Mouse (Mus musculus): ENCODE data around the gene Slc2a4.
A peak's percentile ranks its signal among the peaks of the same experiment; 100 is the strongest.
"Not testable (repeated sequence)": the region's sequence is repeated elsewhere in the genome, so short reads cannot be mapped to it uniquely, and the experiment has no call there.

Slc2a4 gene

GRCm38 (mm10) chr11:69939181-69939580 is 8.8 kb downstream of the Slc2a4 start:
- DNase-seq (ENCODE audit: low spot score): no peak

- DNase-seq (ENCODE audit: low spot score): no peak
Observed at GRCm38 (mm10) chr11:69938401-69938979, 9.5 kb downstream of the Slc2a4 start.

DNA sequence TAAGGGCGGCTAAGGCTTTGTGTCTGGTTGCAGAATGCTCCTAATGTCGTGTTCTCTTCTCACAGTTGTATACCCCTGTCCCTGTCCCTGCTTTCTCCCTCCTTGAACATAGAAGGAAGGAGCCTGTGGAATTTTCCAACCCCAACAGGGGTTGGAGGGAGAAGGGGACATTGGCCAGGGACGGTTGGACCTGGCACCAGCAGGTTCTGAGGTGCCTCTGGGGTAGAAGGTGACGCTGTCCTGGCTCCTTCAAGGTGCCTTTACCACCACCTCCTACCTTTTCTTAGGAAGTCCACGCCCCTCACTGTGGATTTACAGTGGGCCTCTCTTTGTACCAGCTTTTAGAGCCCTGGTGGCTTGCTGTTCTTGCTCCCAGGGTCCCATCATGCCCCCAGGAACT is 10.2 kb downstream of the Slc2a4 start:
- no peak for DNase-seq (ENCODE audit: low spot score)

- DNase-seq (ENCODE audit: low spot score): no peak
Observed at GRCm38 (mm10) chr11:69937385-69937784, 10.6 kb downstream of the Slc2a4 start.

DNA sequence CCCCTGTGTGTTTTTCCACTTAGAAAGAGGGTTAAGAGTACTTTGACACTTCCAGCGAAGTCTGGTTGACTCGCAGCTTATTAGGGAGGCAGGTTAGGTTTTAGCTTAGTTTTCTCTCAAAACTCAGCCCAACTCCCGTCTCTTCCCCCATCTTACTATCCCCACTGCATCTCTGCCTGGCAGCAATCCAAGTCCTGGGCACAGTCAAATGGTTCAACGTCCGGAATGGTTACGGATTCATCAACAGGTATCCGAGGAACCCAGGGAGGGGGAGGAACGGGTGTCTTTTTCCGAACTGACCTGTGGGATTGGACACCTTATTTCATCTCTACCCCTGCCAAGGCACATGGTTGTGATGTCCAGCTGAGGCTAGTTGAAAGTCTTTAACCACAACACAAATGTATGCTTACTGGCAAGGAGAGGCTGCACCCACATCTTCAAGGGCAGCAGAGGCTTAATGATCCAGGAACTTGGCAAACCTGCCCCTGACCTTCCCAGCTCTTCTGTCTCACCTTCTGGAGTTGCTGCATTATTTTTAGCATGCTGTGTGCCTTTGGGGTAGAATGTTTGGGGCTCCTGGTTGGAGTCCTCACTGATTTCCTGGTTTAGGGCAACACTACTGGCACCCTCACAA is 11.2 kb downstream of the Slc2a4 start:
- DNase-seq (ENCODE audit: low spot score): no peak

- DNase-seq (ENCODE audit: low spot score): no peak
Observed at GRCm38 (mm10) chr11:69936156-69936555, 11.8 kb downstream of the Slc2a4 start.

- peak; percentile 93 for DNase-seq (ENCODE audit: low spot score)
Observed at GRCm38 (mm10) chr11:69935137-69935879, 12.7 kb downstream of the Slc2a4 start, which contains the start of gene Ybx2. TSS of gene Ybx2 (plus strand) at chr11:69935796.

DNA sequence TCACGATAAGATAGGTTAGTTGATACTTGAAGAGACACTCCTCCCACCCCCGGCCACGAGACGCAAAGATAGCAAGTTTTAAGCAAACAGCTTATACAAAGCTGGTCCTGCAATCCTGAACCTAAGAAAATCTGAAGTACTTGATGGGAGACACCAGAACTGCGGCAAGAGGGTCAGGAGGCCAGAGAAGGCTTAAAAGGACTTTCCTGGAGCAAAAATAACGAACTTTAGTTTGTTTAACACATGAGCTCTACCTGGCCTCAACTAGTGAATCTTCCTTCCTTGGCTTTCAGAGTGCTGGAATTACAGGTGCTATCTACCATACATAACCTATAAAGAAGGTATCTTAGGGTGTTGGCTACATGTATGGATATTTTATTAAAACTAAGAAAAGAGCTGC is 13.3 kb downstream of the Slc2a4 start:
- DNase-seq (ENCODE audit: low spot score): no peak

- peak; percentile 83 for DNase-seq (ENCODE audit: low spot score)
Observed at GRCm38 (mm10) chr11:69934169-69934568, 13.8 kb downstream of the Slc2a4 start.

DNA sequence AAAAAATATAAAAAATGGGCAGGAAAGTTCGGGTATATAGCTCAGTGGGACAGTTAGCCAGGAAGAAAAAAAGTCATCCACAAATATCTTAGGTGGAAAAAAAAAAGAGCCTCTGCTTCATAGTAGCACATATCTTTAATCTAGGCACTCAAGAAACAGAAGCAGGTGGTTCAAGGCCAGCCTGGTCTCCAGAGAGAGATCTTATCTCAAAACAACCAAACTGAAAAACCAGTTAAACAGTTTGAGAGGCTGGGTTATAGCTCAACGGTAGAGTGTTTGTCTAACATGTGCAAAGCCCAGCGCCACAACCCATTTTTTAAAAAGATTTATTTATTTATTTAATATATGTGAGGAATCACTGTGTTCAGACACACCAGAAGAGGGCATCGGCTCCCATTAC is 14.9 kb downstream of the Slc2a4 start:
- no peak for DNase-seq (ENCODE audit: low spot score)

GRCm38 (mm10) chr11:69932254-69932653 is 15.7 kb downstream of the Slc2a4 start:
- DNase-seq (ENCODE audit: low spot score): no peak

- DNase-seq (ENCODE audit: low spot score): no peak
Observed at GRCm38 (mm10) chr11:69931769-69932168, 16.2 kb downstream of the Slc2a4 start.

DNA sequence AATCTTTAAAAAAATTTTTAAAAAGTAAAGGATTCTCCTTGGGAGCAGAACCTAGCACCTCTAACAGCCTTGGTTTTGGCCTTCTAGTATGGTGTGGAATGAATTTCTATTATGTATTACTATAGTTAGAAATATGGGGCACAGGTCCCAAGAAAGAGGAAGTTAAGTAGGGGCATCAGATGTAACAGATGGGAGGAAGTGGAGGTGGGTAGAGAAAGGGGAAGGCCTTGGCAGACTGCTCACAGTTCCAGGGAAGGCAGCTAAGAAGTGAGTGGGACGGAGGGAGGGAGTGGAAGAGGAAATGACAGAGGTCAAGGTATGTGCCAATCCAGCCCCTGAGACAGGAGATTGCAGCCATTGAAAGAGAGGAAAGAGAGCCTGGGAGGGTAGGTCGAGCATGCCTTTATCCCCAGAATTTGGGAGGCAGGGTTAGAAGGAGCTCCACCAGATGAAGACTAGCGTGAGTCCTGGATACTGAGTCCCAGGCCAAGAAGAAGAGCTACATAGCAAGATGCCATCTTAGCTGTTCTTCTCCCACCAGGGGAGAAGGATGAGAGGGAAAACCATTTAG is 16.9 kb downstream of the Slc2a4 start:
- no peak for DNase-seq (ENCODE audit: low spot score)

DNA sequence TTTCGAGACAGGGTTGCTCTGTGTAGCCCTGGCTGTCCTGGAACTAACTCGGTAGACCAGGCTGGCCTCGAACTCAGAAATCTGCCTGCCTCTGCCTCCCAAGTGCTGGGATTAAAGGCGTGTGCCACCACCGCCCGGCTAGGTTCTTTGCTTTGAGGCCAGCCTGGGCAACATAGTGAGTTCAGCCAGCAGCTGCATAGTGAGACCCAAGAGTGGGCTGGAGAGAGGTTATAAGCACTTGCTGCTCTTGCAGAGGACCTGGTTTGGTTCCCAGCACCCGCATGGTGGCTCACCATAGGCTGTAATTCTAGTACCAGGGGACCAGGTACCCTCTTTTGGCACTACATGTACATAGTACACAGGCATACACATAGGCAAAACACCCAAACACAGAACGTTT is 17.8 kb downstream of the Slc2a4 start:
- DNase-seq (ENCODE audit: low spot score): not testable (repeated sequence)

- DNase-seq (ENCODE audit: low spot score): no peak
Observed at GRCm38 (mm10) chr11:69929712-69930111, 18.3 kb downstream of the Slc2a4 start.

- no peak for DNase-seq (ENCODE audit: low spot score)
Observed at GRCm38 (mm10) chr11:69927501-69927900, 20.5 kb downstream of the Slc2a4 start.

- DNase-seq (ENCODE audit: low spot score): no peak
Observed at GRCm38 (mm10) chr11:69922796-69923195, 25.2 kb downstream of the Slc2a4 start.

- DNase-seq (ENCODE audit: low spot score): no peak
Observed at GRCm38 (mm10) chr11:69922012-69922756, 25.8 kb downstream of the Slc2a4 start.

GRCm38 (mm10) chr11:69921114-69922011 is 26.6 kb downstream of the Slc2a4 start, which contains the start of gene Eif5a:
TSS of gene Eif5a (minus strand) at chr11:69921958.
- DNase-seq (ENCODE audit: low spot score): peak; percentile 100

DNA sequence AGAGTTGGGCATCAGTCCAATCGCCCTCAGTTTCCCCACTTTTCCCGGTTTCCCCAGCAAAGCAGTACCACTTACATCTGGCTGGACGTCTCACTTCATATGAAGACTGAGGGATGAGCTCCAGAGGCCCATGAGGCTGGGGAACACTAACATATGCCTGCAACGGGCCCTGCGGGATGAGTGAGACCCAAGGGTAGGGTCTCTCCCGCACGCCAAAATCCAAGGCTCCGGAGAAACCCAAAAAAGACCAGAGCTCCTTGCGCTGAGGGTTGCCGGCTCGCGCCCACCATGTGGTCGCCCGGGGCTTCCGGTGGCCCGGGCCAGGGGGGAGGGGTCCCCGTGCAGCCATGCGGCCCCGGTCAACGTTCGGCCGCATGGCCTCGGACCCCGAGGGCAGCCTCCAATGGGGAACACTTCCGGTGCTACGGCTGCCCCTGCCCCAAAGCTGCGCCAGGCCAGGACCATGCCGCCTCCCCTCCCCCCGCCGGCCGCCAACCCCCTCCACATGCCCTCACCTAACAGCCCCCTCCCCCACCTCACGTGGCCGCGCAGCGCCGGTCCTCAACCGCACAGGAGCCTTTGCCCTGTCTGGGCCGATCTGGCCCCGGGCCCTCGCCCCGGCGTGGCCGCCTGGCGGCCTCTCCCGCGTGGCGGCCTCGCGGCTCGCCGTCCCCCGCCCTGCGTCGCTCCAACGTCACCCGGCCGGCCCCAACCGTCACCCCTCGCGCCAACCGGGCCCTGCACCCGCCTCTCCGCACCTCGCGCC is 27.5 kb downstream of the Slc2a4 start:
- peak; percentile 79 for DNase-seq (ENCODE audit: low spot score)

Measured in yolk sac, embryonic 10.5 days (tissue).